15 mouse cellular contexts compared by ENCODE assay signal in the genomic region with DNA sequence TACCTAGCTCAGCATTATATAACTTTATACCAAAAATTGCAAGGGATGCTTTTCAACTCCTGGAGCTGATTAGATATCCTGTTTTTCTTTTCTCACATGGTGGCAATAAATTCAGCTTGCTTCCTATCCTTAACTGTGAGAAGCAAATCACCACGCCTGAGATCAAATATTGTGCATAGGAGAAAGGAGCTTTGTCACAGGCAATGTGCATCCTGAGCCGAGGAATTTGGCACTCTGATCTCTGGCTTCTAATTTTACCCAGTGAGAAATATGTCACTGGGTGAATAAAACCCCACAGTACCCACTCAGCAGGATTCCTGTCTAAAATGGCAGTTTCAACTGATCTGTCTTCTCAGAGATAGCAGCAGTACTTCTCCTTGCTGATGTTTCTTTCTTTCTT.
DNase-seq lines count a peak whose midpoint lies in the region; TF ChIP-seq lines count a peak whose summit lies in the region.
"Had no signal": no experiment of that assay in that cellular context is flagged by ENCODE, and none has a peak within 500 bp of the region (broad histone marks: within the 10 kb centered on the region; RNA-seq: fewer than 3 reads in every experiment).

No protein-coding gene starts in this region.

- DNase-seq in cerebellum, postnatal 14 days: peak; percentile 1 to 9
- DNase-seq in cerebellum, adult 9-10 months: no peak
- DNase-seq in right cerebral cortex, adult 18-20 months: peak; percentile 9
- no peak for DNase-seq in right cerebral cortex, postnatal 4 days
- peak; percentile 50 for DNase-seq in Muller cell, postnatal 12 days (ENCODE audit: inconsistent ontology term)
- DNase-seq in brain, embryonic 14.5 days (ENCODE audit: low read depth): peak; percentile 1
- DNase-seq in left cerebral cortex, adult 18-20 months (ENCODE audit: low spot score in 2 of 2): no peak
- DNase-seq: adrenal gland, adult 2 months; adrenal gland, postnatal 10 days; adrenal gland, postnatal 25 days; B cell, adult 2 months; cerebellum, adult 11 months; cerebellum, adult 18-20 months; cerebellum, adult 8-10 months; embryo, embryonic 11 days had no signal

- no peak for TF ChIP-seq POLR2A in brain, embryonic 14.5 days (IDR thresholded peaks at IDR 0.05; ENCODE audit: borderline replicate concordance, extremely low read depth, insufficient read depth, insufficient read length, poor library complexity, severe bottlenecking)

- no peak for TF ChIP-seq CTCF in brain, embryonic 14.5 days (IDR thresholded peaks at IDR 0.05; ENCODE audit: borderline replicate concordance, extremely low read depth, insufficient read depth, insufficient read length)

Comparison
In these comparisons a context has a peak if more than half of its experiments do, and no peak if none do; other contexts are left out.
1. DNase-seq: peak in cerebellum, postnatal 14 days (2 of 2), right cerebral cortex, adult 18-20 months (single experiment), Muller cell, postnatal 12 days (single experiment) and brain, embryonic 14.5 days (single experiment); none in cerebellum, adult 9-10 months (single experiment), right cerebral cortex, postnatal 4 days (single experiment) and left cerebral cortex, adult 18-20 months (0 of 2).